Mouse (Mus musculus): ENCODE data around the gene Mapk3.
"Not testable (repeated sequence)": the region's sequence is repeated elsewhere in the genome, so short reads cannot be mapped to it uniquely, and the experiment has no call there.

The Mapk3 gene

GRCm38 (mm10) chr7:126759050-126759671, at the start of gene Mapk3:
Gene Mapk3, plus strand, starts transcription at chr7:126759601.
- DNase-seq (ENCODE audit: low spot score), result peak; percentile 89

- DNase-seq (ENCODE audit: low spot score), result no peak
These were observed 49.1 kb upstream of the Mapk3 start for GRCm38 (mm10) chr7:126710266-126710665.

- DNase-seq (ENCODE audit: low spot score), result no peak
These were observed 47.5 kb upstream of the Mapk3 start for GRCm38 (mm10) chr7:126711910-126712309.

GRCm38 (mm10) chr7:126715679-126716078, 43.7 kb upstream of the Mapk3 start:
- DNase-seq (ENCODE audit: low spot score), result no peak

- DNase-seq (ENCODE audit: low spot score), result no peak
These were observed 41.8 kb upstream of the Mapk3 start for GRCm38 (mm10) chr7:126717566-126717965.

GRCm38 (mm10) chr7:126718787-126719337, 40.5 kb upstream of the Mapk3 start:
- no peak for DNase-seq (ENCODE audit: low spot score)

- no peak for DNase-seq (ENCODE audit: low spot score)
These were observed 37.8 kb upstream of the Mapk3 start for GRCm38 (mm10) chr7:126721635-126722034.

- DNase-seq (ENCODE audit: low spot score), result no peak
These were observed 34.3 kb upstream of the Mapk3 start for GRCm38 (mm10) chr7:126725077-126725476.

- no peak for DNase-seq (ENCODE audit: low spot score)
These were observed 33.7 kb upstream of the Mapk3 start for GRCm38 (mm10) chr7:126725667-126726066.

GRCm38 (mm10) chr7:126730256-126730789, 29.1 kb upstream of the Mapk3 start:
- DNase-seq (ENCODE audit: low spot score), result not testable (repeated sequence)

GRCm38 (mm10) chr7:126736122-126736521, 23.3 kb upstream of the Mapk3 start:
- DNase-seq (ENCODE audit: low spot score), result no peak

- DNase-seq (ENCODE audit: low spot score), result no peak
These were observed 19.9 kb upstream of the Mapk3 start for GRCm38 (mm10) chr7:126739551-126739950.

- DNase-seq (ENCODE audit: low spot score), result no peak
These were observed 19.2 kb upstream of the Mapk3 start for GRCm38 (mm10) chr7:126740132-126740735.

- DNase-seq (ENCODE audit: low spot score), result no peak
These were observed 18.4 kb upstream of the Mapk3 start for GRCm38 (mm10) chr7:126740977-126741376.

GRCm38 (mm10) chr7:126741452-126741851, 17.9 kb upstream of the Mapk3 start:
- DNase-seq (ENCODE audit: low spot score), result no peak

- DNase-seq (ENCODE audit: low spot score), result no peak
These were observed 17.4 kb upstream of the Mapk3 start for GRCm38 (mm10) chr7:126741964-126742482.

- no peak for DNase-seq (ENCODE audit: low spot score)
These were observed 13.3 kb upstream of the Mapk3 start for GRCm38 (mm10) chr7:126746066-126746465.

GRCm38 (mm10) chr7:126746798-126747197, 12.6 kb upstream of the Mapk3 start:
- DNase-seq (ENCODE audit: low spot score), result no peak

GRCm38 (mm10) chr7:126748824-126749223, 10.6 kb upstream of the Mapk3 start:
- DNase-seq (ENCODE audit: low spot score), result no peak

- DNase-seq (ENCODE audit: low spot score), result no peak
These were observed 9.6 kb upstream of the Mapk3 start for GRCm38 (mm10) chr7:126749582-126750343.

- no peak for DNase-seq (ENCODE audit: low spot score)
These were observed 4.5 kb upstream of the Mapk3 start for GRCm38 (mm10) chr7:126754866-126755265.

- DNase-seq (ENCODE audit: low spot score), result no peak
These were observed 862 bp upstream of the Mapk3 start for GRCm38 (mm10) chr7:126758539-126758938.
